In genomic region chr10:84392723-84393081, GRCm38 (mm10) we compare ENCODE assay signal across 8 mouse cellular contexts. TPM values are rescaled to one million over a fixed set of nuclear protein-coding genes. Genes with fewer than 3 reads are reported as not detected.
DNase-seq lines count a peak whose midpoint lies in the region; ATAC-seq lines count a peak whose summit lies in the region.

No protein-coding gene starts in this region.

- peak; percentile 16; the same call in 1 of the 2 replicates for ATAC-seq in forebrain, embryonic 14.5 days
- no peak for ATAC-seq in midbrain, embryonic 14.5 days (ENCODE audit: low FRiP score, low TSS enrichment)
- no peak for ATAC-seq in liver, embryonic 12.5 days

- WGBS in forebrain, embryonic 14.5 days: 42% methylated on average over 3 of the region's 3 CpGs
- WGBS in midbrain, embryonic 14.5 days: 54% methylated on average over 3 of the region's 3 CpGs
- 80% methylated on average over 3 of the region's 3 CpGs for WGBS in liver, embryonic 12.5 days (ENCODE audit: insufficient replicate concordance)

- H3K27me3 ChIP-seq in forebrain, embryonic 14.5 days (replicated peaks; ENCODE audit: control insufficient read depth, insufficient read depth, low read length): no peaks in the 10 kb centered on the region
- no peaks in the 10 kb centered on the region for H3K27me3 ChIP-seq in midbrain, embryonic 14.5 days (ENCODE audit: control insufficient read depth, insufficient read depth, low read length)
- peaks cover 7% of the 10 kb centered on the region; the same call in 1 of the 2 replicates for H3K27me3 ChIP-seq in liver, embryonic 12.5 days (replicated peaks)

- peak overlapping the region; percentile 57; the same call in 1 of the 2 replicates for H3K27ac ChIP-seq in forebrain, embryonic 14.5 days (ENCODE audit: low read depth, low read length)
- H3K27ac ChIP-seq in midbrain, embryonic 14.5 days (replicated peaks; ENCODE audit: low read depth, low read length): peak overlapping the region; percentile 55
- no peak overlapping the region for H3K27ac ChIP-seq in liver, embryonic 12.5 days

- no peak overlapping the region for H3K4me2 ChIP-seq in forebrain, embryonic 14.5 days (ENCODE audit: low read length)
- 0 out of 2 replicates have a peak overlapping the region, but pooled peaks have one; percentile 5 for H3K4me2 ChIP-seq in midbrain, embryonic 14.5 days (ENCODE audit: low read length)
- no peak overlapping the region for H3K4me2 ChIP-seq in liver, embryonic 12.5 days

- H3K4me1 ChIP-seq in forebrain, embryonic 14.5 days (ENCODE audit: control insufficient read depth, insufficient read depth, low read length): peaks cover 39% of the 10 kb centered on the region
- H3K4me1 ChIP-seq in midbrain, embryonic 14.5 days (ENCODE audit: control insufficient read depth, insufficient read depth, low read length): peaks cover 27% of the 10 kb centered on the region
- H3K4me1 ChIP-seq in liver, embryonic 12.5 days: peaks cover 19% of the 10 kb centered on the region

- H3K4me3 ChIP-seq in forebrain, embryonic 14.5 days (ENCODE audit: low read depth, low read length): no peak overlapping the region
- H3K4me3 ChIP-seq in midbrain, embryonic 14.5 days (replicated peaks; ENCODE audit: low read depth, low read length): no peak overlapping the region
- H3K4me3 ChIP-seq in liver, embryonic 12.5 days: no peak overlapping the region

- no peaks in the 10 kb centered on the region for H3K9me3 ChIP-seq in forebrain, embryonic 14.5 days (replicated peaks; ENCODE audit: control insufficient read depth, low read length)
- H3K9me3 ChIP-seq in midbrain, embryonic 14.5 days (ENCODE audit: control insufficient read depth, low read length): no peaks in the 10 kb centered on the region
- H3K9me3 ChIP-seq in liver, embryonic 12.5 days (replicated peaks): no peaks in the 10 kb centered on the region

- peaks cover 5% of the 10 kb centered on the region; the same call in 1 of the 2 replicates for H3K36me3 ChIP-seq in forebrain, embryonic 14.5 days (ENCODE audit: control insufficient read depth, insufficient read depth, low read length)
- peaks cover 14% of the 10 kb centered on the region for H3K36me3 ChIP-seq in midbrain, embryonic 14.5 days (ENCODE audit: control insufficient read depth, insufficient read depth, low read length)
- H3K36me3 ChIP-seq in liver, embryonic 12.5 days: no peaks in the 10 kb centered on the region

- peak; percentile 42 to 52 for DNase-seq in kidney, postnatal 4 days
- no peak for DNase-seq in kidney, adult 8-10 months
- DNase-seq in embryo, embryonic 10.5 days (ENCODE audit: low spot score): peak; percentile 22
- peak; percentile 39 for DNase-seq in forebrain, embryonic 14.5 days (ENCODE audit: low spot score)
- DNase-seq in midbrain, embryonic 14.5 days: peak; percentile 37
- DNase-seq in spleen, postnatal 14 days (ENCODE audit: low spot score in 2 of 2): no peak
- no peak for DNase-seq in cerebellum, postnatal 4 days (ENCODE audit: low spot score in 2 of 2)

- H3K9ac ChIP-seq in forebrain, embryonic 14.5 days (ENCODE audit: low read length): 0 out of 2 replicates have a peak overlapping the region, but pooled peaks have one; percentile 32
- H3K9ac ChIP-seq in midbrain, embryonic 14.5 days (replicated peaks; ENCODE audit: low read length): no peak overlapping the region
- no peak overlapping the region for H3K9ac ChIP-seq in liver, embryonic 12.5 days

RNA-seq across cellular contexts. Expression of gene Nuak1, which starts 47.7 kb away (rescaled TPM):
- 12.6 and 12.9 TPM in 2 replicates for polyA plus RNA-seq in forebrain, embryonic 14.5 days (2014; fragmentation: Nextera tagmentation; extraction: Ambion mirVana)
- polyA plus RNA-seq in midbrain, embryonic 14.5 days (2014; fragmentation: Nextera tagmentation; extraction: Ambion mirVana): 5.4 and 9.2 TPM in 2 replicates
- polyA plus RNA-seq in liver, embryonic 12.5 days (2016; fragmentation: Nextera tagmentation; extraction: Ambion mirVana): 0.25 and 0.31 TPM in 2 replicates

Comparison
In these comparisons a context has a peak if more than half of its experiments do, and no peak if none do; other contexts are left out.
1. DNase-seq: peak in kidney, postnatal 4 days (2 of 2), embryo, embryonic 10.5 days (single experiment), forebrain, embryonic 14.5 days (single experiment) and midbrain, embryonic 14.5 days (single experiment); none in kidney, adult 8-10 months (0 of 2), spleen, postnatal 14 days (0 of 2) and cerebellum, postnatal 4 days (0 of 2).